In genomic region chr8:91509206-91509899, GRCm38 (mm10) we compare ENCODE assay signal across 19 mouse cellular contexts.
DNase-seq lines count a peak whose midpoint lies in the region; ATAC-seq lines count a peak whose summit lies in the region.
"Had no signal": no experiment of that assay in that cellular context is flagged by ENCODE, and none has a peak within 500 bp of the region (broad histone marks: within the 10 kb centered on the region; RNA-seq: fewer than 3 reads in every experiment).

No protein-coding gene starts in this region.

- no peaks in the 10 kb centered on the region for H3K36me3 ChIP-seq in midbrain, embryonic 11.5 days (ENCODE audit: control insufficient read depth, insufficient read depth, low read length)
- H3K36me3 ChIP-seq in midbrain, embryonic 15.5 days (replicated peaks): no peaks in the 10 kb centered on the region
- H3K36me3 ChIP-seq in embryonic facial prominence, embryonic 15.5 days: no peaks in the 10 kb centered on the region
- H3K36me3 ChIP-seq: forebrain, embryonic 15.5 days had no signal

- peaks cover 39% of the 10 kb centered on the region for H3K4me1 ChIP-seq in midbrain, embryonic 11.5 days (ENCODE audit: control insufficient read depth, insufficient read depth, low read length)
- peaks cover 22% of the 10 kb centered on the region for H3K4me1 ChIP-seq in midbrain, embryonic 15.5 days
- peaks cover 37% of the 10 kb centered on the region for H3K4me1 ChIP-seq in embryonic facial prominence, embryonic 15.5 days

- H3K9ac ChIP-seq in midbrain, embryonic 11.5 days (ENCODE audit: low read length): no peak overlapping the region
- no peak overlapping the region for H3K9ac ChIP-seq in midbrain, embryonic 15.5 days
- no peak overlapping the region for H3K9ac ChIP-seq in embryonic facial prominence, embryonic 15.5 days
- H3K9ac ChIP-seq: forebrain, embryonic 15.5 days; liver, postnatal 0 days had no signal

- H3K4me3 ChIP-seq in midbrain, embryonic 11.5 days (ENCODE audit: low read depth, low read length): no peak overlapping the region
- H3K4me3 ChIP-seq in midbrain, embryonic 15.5 days: no peak overlapping the region
- no peak overlapping the region for H3K4me3 ChIP-seq in embryonic facial prominence, embryonic 15.5 days (replicated peaks)
- H3K4me3 ChIP-seq: forebrain, embryonic 15.5 days had no signal

- H3K9me3 ChIP-seq in midbrain, embryonic 11.5 days (ENCODE audit: control insufficient read depth, low read length): no peaks in the 10 kb centered on the region
- H3K9me3 ChIP-seq in midbrain, embryonic 15.5 days: no peaks in the 10 kb centered on the region
- H3K9me3 ChIP-seq in embryonic facial prominence, embryonic 15.5 days (replicated peaks): no peaks in the 10 kb centered on the region
- H3K9me3 ChIP-seq: forebrain, embryonic 15.5 days had no signal

- H3K4me2 ChIP-seq in midbrain, embryonic 11.5 days: no peak overlapping the region
- H3K4me2 ChIP-seq in midbrain, embryonic 15.5 days: no peak overlapping the region
- no peak overlapping the region for H3K4me2 ChIP-seq in embryonic facial prominence, embryonic 15.5 days (replicated peaks)
- H3K4me2 ChIP-seq: forebrain, embryonic 15.5 days; heart, embryonic 11.5 days; liver, embryonic 11.5 days had no signal

- 26% methylated on average over 8 of the region's 8 CpGs for WGBS in midbrain, embryonic 11.5 days
- 24% methylated on average over 8 of the region's 8 CpGs for WGBS in midbrain, embryonic 15.5 days
- 52% methylated on average over 8 of the region's 8 CpGs for WGBS in embryonic facial prominence, embryonic 15.5 days

- DNase-seq in embryo, embryonic 10 days (ENCODE audit: low spot score): peak; percentile 72
- DNase-seq in embryo, embryonic 11 days: no peak
- peak; percentile 93 for DNase-seq in midbrain, embryonic 11.5 days (ENCODE audit: low spot score, missing footprints)
- DNase-seq in R1 (ENCODE audit: low read depth, low spot score): peak; percentile 31
- DNase-seq in thymus, postnatal 10 days (ENCODE audit: low spot score in 2 of 2): no peak
- DNase-seq: adrenal gland, postnatal 25 days; cerebellum, adult 8-10 months; kidney, adult 2 months; kidney, postnatal 14 days; liver, postnatal 0 days; thymus, adult 18-20 months had no signal

- peaks cover 56% of the 10 kb centered on the region for H3K27me3 ChIP-seq in midbrain, embryonic 11.5 days (ENCODE audit: control insufficient read depth, insufficient read depth, low read length)
- H3K27me3 ChIP-seq in midbrain, embryonic 15.5 days (replicated peaks): peaks cover 5% of the 10 kb centered on the region
- H3K27me3 ChIP-seq in embryonic facial prominence, embryonic 15.5 days: no peaks in the 10 kb centered on the region
- H3K27me3 ChIP-seq: forebrain, embryonic 15.5 days had no signal

- ATAC-seq in midbrain, embryonic 11.5 days (ENCODE audit: low FRiP score): peak; percentile 65
- no peak for ATAC-seq in midbrain, embryonic 15.5 days (replicated peaks)
- ATAC-seq in embryonic facial prominence, embryonic 15.5 days (ENCODE audit: insufficient number of reproducible peaks, low FRiP score, low TSS enrichment, low read depth): no peak
- no peak for ATAC-seq in megakaryocyte, adult 5-6 weeks (ENCODE audit: poor library complexity, severe bottlenecking)
- ATAC-seq: forebrain, embryonic 15.5 days; liver, postnatal 0 days; lung, postnatal 0 days had no signal

- no peak overlapping the region; the same call in 1 of the 2 replicates for H3K27ac ChIP-seq in midbrain, embryonic 11.5 days (ENCODE audit: low read depth, low read length)
- H3K27ac ChIP-seq in midbrain, embryonic 15.5 days: no peak overlapping the region
- peak overlapping the region; percentile 23; the same call in 1 of the 2 replicates for H3K27ac ChIP-seq in embryonic facial prominence, embryonic 15.5 days (replicated peaks)
- H3K27ac ChIP-seq: forebrain, embryonic 15.5 days; macrophage had no signal

Comparison
In these comparisons a context has a peak if more than half of its experiments do, and no peak if none do; other contexts are left out.
1. DNase-seq: peak in embryo, embryonic 10 days (single experiment), midbrain, embryonic 11.5 days (single experiment) and R1 (single experiment); none in embryo, embryonic 11 days (single experiment) and thymus, postnatal 10 days (0 of 2).